Mouse (Mus musculus) kidney, postnatal 36 days (tissue): ENCODE data around the gene Las1l.

Experiments used
- DNase-seq, 2 experiments: peaks; one replicate each; pipeline ENCODE4 v3.0.0; 2021 to 2022; ENCODE audit warnings: mixed read lengths in 2 of 2

The Las1l gene

DNA sequence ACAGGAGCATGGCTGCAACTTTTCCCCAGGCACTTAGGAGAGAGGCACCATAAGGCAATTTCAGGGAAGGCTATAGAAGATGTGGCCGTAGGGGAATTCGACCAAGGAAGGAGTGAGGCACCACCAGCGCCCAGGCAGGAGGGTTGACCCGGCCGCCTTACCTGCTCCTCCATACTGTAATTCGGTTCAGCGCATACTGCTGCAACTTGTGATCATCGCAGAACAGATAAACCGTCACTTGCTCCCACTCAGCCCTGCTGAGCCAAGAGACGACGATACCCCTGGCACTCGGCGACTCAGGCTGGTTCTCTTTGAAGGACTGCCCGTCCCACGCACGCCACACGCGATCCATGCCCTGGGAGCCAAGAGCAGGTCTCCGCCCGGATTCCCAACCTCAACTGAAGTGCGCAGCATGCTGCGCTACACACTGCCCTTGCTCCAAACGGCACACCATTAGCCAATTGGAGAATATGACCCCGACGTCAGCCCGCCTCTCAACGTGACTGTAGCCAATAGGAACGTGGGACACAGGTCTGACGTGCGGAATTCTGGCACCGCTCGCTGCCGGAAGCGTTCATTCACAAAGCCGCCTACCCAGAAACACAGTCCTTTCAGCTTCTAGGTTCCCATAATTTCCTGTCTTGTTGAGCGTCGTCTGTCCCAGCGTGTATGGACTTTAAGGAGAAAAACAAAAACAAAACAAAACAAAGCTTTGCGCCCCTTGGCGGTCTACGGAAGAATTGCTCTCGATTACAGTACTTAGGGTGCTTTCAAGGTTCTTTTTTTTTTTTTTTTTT lies at the start of gene Las1l:
Las1l (minus strand) TSS at position 466 of the 797 bp plus-strand sequence.
- peak; percentile 90 to 95 for DNase-seq

DNA sequence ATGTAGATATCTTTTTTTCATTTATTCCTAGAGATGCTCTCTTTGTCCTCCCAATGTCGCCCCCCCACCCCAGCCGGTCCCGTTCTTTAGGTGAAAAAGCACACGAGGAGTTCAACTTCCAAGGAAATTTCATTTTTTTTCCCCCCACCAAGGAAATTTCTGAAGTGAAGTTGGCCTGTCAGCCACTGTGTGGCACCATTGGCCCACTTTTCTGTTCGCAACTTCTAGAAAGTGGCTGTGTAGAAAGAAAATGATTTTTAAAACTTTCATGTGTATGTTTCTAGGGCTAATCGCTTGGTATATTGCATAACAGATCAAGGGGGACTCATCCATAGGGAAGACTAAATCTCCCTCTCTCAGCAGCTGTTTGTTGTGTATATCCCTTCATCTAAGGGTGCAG lies 49.6 kb upstream of the Las1l start:
- peak in 1 of 2 experiments; percentile 20 for DNase-seq

DNA sequence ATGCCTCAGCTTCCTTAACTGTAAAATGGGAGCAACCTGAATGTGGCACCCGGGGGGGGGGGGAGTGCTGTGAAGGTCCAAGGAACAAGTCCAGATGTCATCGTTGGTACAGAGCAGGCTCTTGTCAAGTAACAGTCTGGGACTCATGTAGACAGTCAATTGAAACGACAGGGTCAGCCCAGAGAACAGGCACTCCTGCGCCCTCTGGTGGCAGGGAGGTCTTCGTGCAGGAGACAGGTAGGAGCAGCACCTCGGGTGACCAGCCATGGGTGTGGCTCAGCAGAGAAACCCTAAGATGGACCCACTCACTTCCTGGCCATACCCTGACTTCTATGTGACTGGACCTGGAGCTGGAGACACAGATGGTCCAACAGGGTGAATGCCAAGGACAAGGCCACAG lies 42.8 kb upstream of the Las1l start:
- DNase-seq = no peak

DNA sequence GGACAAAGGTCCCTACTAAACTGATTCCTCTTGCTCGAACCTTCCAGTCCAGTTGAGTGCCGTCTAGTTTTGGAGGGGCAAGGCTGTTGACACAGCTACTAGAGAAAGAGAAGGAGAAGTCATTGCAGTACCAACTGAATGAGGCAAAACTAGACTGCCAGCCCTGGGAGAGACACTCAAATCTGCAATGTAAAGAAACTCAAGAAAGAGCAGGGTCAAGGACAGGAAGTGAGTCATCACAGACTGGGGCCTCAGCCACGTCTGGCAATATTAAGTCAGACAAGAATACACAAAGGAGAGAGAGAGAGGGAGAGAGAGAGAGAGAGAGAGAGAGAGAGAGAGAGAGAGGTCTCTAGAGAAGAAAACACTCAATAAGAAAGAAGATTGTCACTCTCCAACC lies 36.4 kb upstream of the Las1l start:
- no peak for DNase-seq

DNA sequence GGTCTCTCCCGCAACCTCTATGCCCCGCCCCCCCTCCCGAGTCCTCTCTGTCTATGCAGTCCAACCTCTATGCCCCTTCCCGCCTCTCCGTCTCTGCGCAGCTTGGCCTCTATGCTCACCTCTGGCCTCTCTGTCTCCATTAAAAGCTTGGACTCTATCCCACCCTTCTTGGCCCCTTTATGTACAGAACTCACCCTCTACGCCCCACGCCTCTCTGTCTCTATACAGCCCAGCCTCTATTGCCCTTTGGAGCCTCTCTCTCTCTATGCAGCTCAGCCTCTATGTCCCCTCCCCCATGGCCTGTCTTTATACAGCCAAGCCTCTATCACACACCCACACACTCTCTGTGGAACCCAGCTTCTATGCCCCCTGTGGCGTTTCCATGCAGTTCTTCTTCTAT lies 13.2 kb upstream of the Las1l start:
- no peak for DNase-seq

DNA sequence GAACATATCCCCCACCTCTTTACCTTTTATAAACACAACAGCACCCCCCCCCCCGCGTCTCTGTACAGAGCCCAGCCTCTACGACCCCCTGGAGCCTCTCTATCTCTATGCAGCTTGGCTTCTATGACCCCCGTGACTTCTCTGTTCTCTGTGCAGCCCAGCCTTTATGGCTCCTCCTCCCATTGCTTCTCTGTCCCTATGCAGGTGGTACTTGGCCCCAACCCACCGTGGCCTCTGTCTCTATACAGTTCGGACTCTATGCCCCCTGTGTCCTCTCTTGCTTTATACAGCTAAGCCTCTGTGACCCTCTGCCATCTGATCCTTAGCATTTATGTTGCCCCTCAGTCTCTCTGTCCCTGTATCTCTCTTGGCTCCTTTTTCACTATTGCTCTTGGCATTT lies 12.4 kb upstream of the Las1l start:
- DNase-seq = no peak

DNA sequence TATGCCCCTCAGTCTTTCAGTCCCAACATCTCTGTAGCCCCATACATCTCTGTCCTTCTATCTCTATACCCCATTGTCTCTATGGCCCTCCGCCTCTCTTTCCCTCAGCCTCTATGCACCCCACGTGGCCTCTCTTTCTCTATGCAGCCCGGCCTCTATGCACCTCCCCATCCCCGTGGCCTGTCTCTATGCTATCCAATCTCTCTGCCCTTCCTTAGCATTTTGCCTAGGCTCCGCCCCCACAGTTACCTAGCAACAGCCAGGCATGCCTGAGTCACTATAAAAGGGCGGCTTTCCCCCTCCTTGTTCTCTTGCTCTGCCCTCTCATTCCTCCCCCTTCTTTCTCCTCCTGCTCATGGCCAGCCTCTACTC lies 11.8 kb upstream of the Las1l start:
- peak; percentile 77 to 79 for DNase-seq

DNA sequence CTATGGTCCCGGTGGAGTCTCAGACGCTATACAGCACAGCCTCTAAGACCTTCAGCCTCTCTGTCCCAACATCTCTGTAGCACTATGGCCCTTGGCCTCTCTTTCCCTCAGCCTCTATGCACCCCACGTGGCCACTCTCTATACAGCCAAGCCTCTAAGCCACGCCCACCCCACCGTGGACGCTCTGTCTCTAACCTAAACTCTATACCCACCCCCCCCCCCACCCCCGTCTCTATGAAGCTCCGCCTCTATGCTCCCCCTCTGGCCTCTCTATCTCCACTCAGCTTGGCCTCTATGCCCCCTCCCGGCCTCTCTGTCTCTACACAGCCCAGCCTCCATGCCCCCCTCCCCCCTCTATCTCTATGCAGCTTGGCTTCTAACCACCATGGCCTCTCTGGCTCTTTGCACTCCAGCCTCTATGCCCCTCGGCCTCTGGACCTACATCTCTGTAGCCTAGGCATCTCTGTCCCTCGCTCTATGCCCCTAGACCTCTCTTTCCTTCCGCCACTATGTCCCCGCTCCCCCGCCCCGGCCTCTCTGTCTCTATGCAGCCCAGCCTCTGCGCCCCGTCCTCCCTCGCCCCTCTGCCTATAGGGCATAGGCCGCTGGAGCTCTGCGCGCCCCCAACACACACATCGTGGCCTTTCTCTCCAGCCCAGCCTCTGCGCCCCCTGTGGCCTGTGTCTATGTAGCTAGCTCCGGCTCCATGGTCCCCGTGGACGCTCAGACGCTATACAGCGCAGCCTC lies 11.3 kb upstream of the Las1l start:
- DNase-seq = peak; percentile 43 to 53

DNA sequence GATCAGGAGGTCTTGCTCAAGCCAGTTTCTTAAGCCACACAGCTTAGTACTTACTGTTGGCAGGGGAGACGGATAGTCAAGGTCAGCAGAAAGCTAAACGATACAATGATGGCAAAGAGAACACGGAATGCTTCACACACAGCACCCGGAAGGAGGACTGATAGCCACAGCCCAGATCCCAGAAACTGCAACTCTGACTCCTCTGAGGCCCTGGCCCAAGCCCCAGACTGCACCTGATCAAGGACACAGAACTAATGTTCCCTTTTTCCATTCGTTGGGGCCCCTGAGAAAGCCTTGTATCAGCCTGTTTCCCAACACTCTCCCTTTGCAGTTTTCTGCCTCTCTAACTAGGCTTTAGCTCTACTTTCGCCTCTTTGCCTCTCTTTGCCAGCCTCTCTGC lies 8.3 kb upstream of the Las1l start:
- DNase-seq = no peak

DNA sequence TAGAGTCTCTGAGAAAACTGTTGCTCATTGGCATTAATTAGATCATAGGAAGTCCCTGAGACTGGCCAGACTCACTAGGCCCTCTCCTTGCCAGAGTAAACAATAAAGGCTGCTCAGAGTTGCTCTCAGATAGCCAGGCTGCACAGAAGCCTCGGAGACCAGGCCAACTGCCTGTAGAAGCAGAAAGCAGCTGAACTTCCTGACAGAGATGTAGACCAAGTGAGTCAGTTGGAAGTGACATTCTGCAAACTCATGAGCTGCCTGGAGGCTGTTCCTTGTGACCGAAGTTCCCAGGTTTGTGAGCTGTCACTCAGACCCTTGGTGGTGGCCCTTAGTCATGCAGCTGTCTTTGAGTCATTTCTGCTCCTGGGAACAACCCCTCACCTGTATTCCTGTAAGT lies 6.6 kb upstream of the Las1l start:
- no peak for DNase-seq

DNA sequence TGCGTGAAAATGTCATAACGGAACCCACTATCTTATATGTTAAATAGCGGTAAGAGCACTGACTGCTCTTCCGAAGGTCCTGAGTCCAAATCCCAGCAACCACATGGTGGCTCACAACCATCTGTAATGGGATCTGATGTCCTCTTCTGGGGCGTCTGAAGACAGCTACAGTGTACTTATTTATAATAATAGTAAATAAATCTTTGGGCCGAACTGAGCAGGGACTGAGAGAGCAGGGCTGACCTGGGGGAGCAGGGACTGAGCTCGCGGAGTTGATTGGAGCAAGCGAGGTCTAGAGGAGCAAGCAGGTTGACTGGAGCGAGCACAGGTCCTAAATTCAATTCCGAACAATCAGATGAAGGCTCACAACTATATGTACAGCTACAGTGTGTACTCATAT lies 699 bp upstream of the Las1l start:
- DNase-seq = peak in 1 of 2 experiments; percentile 8

DNA sequence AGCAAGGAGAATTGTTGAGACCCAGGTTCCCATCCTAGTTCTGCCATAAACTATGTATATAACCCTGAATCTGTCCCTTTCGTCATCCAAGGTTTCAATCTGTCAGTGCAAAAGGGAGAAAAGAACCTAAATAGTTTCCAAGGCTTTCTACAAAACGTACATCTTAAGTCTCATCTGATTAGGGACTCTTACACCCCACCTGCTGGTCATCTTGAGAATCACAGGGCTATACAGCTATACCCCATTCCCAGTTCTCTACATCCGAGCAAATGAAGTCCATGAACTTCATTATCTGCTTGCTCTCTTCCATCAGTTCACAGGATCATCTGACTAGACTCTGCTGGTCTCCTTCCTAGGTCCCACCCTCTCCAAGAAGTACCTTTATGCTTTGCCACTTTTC lies 6.0 kb downstream of the Las1l start:
- DNase-seq = peak; percentile 43 to 68

DNA sequence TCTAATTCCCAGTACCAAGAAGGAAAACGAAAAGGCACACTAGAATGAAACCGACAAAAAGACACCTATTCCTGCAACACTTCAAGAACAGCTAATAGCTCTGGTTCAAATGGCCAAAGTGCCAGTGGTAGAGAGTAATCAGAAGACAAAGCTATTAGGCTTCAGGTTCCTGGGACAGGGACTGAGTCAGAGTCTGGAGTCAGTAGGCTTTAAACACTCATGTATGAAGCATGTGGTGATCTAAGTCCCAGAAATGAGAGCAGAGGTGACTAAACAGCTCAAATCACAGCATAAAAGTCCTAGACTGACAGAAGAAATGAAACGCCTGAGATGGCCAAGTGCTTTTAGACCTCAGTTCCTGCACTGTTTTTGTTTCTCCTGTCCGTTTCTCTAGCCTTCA lies 8.6 kb downstream of the Las1l start:
- no peak for DNase-seq

DNA sequence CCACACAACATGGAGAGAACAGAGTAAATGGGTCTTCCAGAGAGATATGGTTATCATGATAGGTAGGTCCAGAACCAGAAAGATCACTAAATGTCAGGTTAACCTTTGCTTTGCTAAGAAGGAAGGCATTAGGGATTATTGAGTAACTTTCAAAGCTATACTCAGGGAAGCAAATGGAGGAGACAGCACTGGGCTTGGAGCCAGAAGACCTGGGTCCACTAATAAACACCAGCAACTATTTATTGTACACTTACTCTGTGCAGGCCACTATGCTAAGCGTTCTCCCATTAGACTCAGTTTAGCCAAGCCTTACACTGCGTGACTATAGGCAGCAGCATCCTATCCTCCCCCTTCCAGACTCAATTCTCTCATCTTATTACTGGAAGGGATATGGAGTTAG lies 11.3 kb downstream of the Las1l start:
- peak; percentile 43 to 46 for DNase-seq

DNA sequence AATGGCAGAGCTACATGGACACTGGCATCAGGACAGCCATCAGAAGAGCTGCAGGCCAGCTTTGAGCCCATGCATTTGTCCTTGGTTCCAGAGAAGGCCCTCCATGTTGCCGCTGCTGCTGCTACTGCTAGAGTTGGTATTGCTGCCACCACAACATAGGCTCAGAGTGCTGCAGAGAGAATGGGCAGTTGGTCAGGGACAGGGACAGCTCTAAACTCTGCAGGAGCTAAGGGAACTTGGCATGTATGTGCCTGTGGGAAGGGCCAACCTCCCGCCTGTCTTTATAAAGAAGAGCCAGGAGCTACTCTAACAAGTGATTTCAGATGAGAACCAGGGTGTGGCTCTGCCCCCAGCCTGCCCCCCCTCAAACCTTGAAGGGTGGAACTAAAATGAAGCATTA lies 21.3 kb downstream of the Las1l start:
- no peak for DNase-seq

DNA sequence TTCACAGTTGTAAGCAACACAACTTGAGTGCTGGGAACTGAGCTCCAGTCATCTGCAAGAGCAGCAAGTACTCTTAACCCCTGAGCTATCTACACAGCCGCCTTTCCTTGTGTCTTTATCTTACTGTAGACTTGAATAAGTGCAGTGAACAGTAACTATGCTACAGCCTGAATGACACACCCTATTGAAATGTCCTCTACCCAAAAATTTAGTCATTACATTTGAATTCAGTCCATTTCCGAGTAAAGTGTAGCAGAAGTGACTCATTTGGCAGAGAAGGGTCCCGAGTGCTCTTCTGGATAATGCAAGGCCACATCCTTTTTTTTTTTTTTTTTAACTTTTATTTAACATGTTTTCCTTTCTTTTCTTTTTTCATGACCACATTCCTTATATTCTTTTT lies 54.0 kb downstream of the Las1l start:
- DNase-seq = no peak
